Comparison of ENCODE assay signal across 16 mouse cellular contexts in the genomic region with DNA sequence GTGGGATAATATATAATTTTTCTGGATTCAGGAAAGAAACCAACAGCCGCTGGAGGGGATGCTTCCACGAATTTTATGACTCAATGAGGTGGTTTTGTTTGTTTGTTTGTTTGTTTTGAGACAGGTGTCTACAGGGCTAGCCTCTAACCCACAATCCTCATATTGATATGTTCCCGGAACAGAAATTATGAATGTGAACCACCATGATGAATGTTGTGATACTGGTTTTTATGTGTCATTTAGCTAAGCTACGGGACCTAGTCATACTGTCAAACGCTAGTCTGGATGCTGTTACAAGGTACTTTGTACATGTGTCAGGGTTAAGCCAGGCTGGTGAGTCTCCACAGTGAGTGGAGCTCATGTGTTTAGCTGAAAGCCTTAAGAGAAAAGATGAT.
"Had no signal": no experiment of that assay in that cellular context is flagged by ENCODE, and none has a peak within 500 bp of the region (broad histone marks: within the 10 kb centered on the region; RNA-seq: fewer than 3 reads in every experiment).

No protein-coding gene starts in this region.

- H3K4me2 ChIP-seq: neural tube, embryonic 12.5 days; neural tube, embryonic 13.5 days; neural tube, embryonic 15.5 days; stomach, embryonic 15.5 days had no signal

- H3K9ac ChIP-seq: neural tube, embryonic 12.5 days; neural tube, embryonic 13.5 days; neural tube, embryonic 15.5 days; stomach, embryonic 15.5 days had no signal

- DNase-seq: retina, postnatal 1 day; right cerebral cortex, postnatal 14 days; right cerebral cortex, postnatal 25 days; right cerebral cortex, postnatal 4 days; spleen, adult 18-20 months; thymus, adult 18-20 months; thymus, adult 2 months; thymus, postnatal 14 days; thymus, postnatal 25 days; thymus, postnatal 36 days; thymus, postnatal 4 days had no signal

- H3K4me1 ChIP-seq: neural tube, embryonic 12.5 days; neural tube, embryonic 13.5 days; stomach, embryonic 15.5 days had no signal

- H3K36me3 ChIP-seq: neural tube, embryonic 12.5 days; neural tube, embryonic 13.5 days; neural tube, embryonic 15.5 days; stomach, embryonic 15.5 days had no signal

- H3K27ac ChIP-seq: neural tube, embryonic 12.5 days; neural tube, embryonic 13.5 days; neural tube, embryonic 15.5 days; stomach, embryonic 15.5 days; stomach, postnatal 0 days had no signal

- H3K9me3 ChIP-seq: neural tube, embryonic 12.5 days; neural tube, embryonic 13.5 days; neural tube, embryonic 15.5 days; stomach, embryonic 15.5 days had no signal

- H3K27me3 ChIP-seq: neural tube, embryonic 12.5 days; neural tube, embryonic 13.5 days; neural tube, embryonic 15.5 days; stomach, embryonic 15.5 days had no signal

- H3K4me3 ChIP-seq: neural tube, embryonic 12.5 days; neural tube, embryonic 13.5 days; neural tube, embryonic 15.5 days; stomach, embryonic 15.5 days had no signal
